Mouse (Mus musculus): ENCODE data around the gene Cd52.
A peak's percentile ranks its signal among the peaks of the same experiment; 100 is the strongest.

Cd52 gene

DNA sequence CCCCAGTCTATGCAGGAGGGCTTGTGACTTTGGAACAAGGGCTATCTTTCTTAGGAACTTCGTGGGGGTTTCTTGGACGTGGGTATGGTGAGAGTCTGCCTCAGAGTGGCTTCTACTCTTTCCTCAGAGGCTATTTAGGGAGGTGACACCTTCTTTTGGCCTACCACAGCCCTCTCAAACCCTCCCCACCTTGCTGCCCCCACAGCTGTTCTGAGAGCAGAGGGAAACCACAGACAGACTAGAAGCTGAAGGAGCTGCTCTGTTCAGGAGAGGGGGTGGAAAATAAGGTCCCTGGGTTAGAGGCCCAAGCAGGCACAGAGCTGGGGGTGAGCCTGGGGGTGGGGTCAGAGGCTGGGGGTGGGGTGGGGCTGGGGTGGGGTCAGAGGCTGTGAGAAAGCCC lies 51.8 kb downstream of the Cd52 start:
- DNase-seq, result no peak

DNA sequence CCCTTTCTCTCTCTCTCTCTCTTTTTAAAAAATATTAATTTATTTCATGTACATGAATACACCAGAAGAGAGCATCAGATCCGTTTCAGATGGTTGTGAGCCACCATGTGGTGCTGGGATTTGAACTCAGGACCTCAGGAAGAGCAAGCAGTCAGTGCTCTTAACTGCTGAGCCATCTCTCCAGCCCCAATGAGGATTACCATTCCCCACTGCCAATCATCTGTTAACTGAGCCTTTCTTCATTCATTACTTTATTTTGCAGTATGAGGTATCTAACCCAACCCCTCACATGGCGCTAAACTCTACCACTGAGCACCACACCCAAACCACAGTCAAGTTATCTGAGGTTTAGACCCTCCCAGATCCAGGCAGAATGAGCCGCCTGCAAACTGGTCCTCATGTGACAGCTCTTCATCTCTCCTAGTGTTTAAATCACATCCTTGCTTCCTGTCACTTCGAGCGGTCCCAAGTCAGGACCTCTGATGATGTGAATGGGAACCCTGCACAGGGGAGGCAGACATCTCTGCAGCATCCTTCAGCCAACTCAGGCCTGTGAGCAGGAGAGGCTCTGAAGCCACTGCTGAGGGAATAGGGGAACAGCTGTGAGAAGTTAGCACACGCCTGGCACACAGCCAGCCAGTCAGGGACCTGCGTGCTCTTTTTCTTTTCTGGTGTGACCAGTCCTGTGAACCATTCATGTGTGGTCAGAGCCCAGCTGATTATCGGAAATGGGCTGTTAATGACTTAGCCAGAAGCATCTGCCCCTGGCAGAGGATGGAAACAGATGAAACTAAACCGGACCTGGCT lies 53.4 kb downstream of the Cd52 start:
- DNase-seq, result peak; percentile 25

DNA sequence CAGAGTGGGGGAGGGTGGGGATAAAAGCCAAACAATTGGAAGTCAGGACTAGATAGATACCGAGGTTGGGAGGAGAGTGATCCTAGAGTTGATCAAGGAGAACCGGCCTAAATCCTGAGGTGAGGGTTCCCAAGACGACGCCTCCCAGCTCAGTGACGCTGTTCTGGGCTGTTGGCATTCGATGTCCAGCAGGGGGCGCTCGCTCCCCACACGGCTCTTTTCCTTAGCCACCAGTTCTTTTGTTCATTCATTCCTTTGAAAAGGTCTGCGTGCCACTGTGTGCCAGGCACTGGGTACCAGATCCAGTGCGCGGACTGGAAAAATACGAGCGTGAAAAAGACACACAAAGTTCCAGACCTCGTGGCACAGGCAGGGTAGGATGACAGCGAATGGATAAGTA lies 58.9 kb downstream of the Cd52 start:
- DNase-seq, result peak; percentile 89
